Mouse (Mus musculus) layer of hippocampus, adult 2 months (tissue): ENCODE data around the gene Gss. TPM values are rescaled to one million over a fixed set of nuclear protein-coding genes. Genes with fewer than 3 reads are reported as not detected.

ENCODE experiments used
- DNase-seq, 2 experiments: peaks; one replicate each; pipeline ENCODE4 v3.0.0; 2022; ENCODE audit warnings: low spot score in 2 of 2
- H3K27ac ChIP-seq: fragments of 200-600 bp; 2 replicates; pipeline ENCODE4 v1.8.1; 2022
- H3K4me3 ChIP-seq: fragments of 200-600 bp; 2 replicates; pipeline ENCODE4 v1.8.1; 2022; ENCODE audit warnings: mild to moderate bottlenecking
- CTCF ChIP-seq: fragments of 200-600 bp; conservative IDR thresholded peaks from 2 replicates; pipeline ENCODE4 v1.8.1; 2022; ENCODE audit warnings: antibody characterized with exemption, mild to moderate bottlenecking, moderate library complexity
- total RNA-seq, 2 experiments: library from RNA; stranded (reverse); gene quantifications; 2 replicates each; pipeline ENCODE4 v1.2.3; 2021

Gene Gss
- total RNA-seq, 2 experiments from 2014 or later, result 25.6 to 26.2 TPM

DNA sequence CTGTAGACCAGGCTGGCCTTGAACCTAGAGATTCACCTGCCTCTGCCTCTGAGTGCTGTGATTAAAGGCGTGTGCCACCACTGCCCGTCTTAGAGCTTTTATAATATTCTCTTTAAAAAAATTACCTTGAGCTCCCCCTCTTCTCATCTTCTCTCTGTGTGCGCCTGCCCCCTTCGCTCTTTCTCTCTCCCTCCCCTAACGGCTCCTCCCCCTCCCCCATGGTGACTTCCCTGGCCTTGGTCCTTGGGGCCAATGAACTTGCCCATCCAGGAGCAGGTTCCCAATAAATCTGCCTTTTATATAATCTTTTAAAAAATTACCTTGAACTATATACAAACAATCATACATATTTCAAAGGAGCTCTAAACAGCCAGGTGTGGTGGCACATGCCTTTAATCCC, 9.6 kb downstream of the Gss start:
- DNase-seq, result no peak
- Histone ChIP-seq H3K27ac (no peak overlapping the region), H3K4me3 (no peak overlapping the region)
- TF ChIP-seq CTCF, result no peak

DNA sequence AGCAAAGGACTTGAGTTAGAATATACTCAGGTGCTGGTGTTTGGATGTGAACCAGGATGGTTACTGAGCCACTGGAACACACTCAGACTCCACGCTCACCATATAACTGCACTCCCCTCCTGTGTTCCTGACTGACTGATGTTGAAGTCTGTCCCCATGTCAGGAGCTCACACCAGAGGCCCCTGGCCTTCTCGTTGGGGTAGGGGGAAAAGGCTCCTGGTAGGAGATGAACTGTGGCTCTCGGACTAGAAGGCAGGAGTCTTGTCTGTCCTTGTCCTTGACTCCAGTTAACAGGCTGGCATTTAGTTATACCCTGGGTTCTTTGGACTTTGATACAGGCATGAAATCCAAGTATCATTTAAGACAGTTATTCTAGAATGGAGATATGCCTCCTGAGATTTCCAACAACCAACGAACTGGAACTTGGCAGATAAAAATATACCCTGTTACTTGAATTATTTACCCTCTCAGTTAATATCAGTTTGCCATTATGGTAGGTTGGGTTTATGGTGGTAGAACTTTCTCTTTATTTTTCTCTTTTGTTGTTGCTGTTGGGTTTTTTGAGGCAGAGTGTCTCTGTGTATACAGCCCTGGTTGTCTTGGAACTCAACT, 10.1 kb downstream of the Gss start:
- no peak for TF ChIP-seq CTCF
- Histone ChIP-seq H3K4me3 (no peak overlapping the region), H3K27ac (no peak overlapping the region)
- no peak for DNase-seq

DNA sequence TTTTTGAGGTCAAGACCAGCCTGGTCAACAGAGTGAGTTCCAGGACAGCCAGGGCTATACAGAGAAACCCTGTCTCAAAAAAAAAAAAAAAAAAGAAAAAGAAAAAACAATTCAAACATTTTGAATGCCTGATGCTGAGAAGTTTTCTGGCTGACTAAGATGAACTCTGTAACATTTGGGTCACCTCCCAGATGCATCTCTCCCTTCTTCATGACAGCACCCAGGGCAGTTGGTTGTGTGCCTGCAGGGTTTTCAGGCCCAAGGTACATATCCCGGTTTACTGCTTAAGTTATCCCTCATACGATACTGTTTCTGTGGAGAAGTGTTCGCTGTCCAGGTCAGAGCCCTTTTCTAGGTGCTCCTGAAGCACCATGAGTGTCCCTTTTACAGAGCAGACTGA, 12.3 kb downstream of the Gss start:
- TF ChIP-seq CTCF, result no peak
- DNase-seq, result no peak
- Histone ChIP-seq H3K27ac (no peak overlapping the region), H3K4me3 (no peak overlapping the region)

DNA sequence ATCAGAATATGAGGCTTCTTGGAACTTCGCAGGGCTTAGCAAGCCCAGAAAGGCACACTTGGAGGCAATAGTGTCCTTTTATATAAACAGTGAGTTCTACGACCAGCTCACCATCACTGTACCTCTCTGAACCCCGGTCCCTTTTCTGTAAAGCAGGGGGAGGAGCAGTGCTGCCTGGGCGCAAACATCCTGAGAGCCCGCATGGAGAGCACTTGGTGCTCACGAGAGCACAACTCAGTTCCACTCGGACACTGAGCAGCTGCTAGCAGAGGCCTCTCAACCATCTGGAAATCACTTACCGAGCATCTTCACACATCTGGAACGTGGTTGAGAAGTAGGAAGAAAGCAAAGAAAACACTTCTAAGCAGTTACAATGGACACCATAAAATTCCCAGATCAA, 16.0 kb downstream of the Gss start:
- no peak for TF ChIP-seq CTCF
- no peak overlapping the region for H3K27ac ChIP-seq
- no peak for DNase-seq
- H3K4me3 ChIP-seq, result no peak overlapping the region

DNA sequence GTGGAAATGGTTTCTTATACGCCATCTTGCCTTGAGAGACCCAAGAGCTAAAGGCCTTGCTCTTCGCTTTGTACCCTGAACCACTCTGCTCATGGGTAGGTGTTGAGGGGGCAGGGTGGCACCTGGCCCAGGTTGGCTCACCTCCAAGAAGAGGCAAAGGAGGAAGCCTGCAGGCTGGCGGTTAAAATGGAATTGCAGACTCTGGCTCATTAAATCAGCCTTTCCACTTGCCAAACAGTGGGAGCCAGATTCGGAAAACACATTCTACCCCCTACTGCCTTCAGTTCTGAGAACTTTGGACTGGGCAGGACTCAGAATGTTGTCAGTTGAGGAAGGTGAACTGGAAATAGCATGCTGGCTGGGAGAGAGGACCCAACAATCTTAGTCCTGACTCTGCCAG, 17.9 kb downstream of the Gss start:
- DNase-seq, result peak; percentile 39 to 59
- H3K27ac ChIP-seq, result peak overlapping the region; percentile 28; the same call in 1 of the 2 replicates
- H3K4me3 ChIP-seq, result no peak overlapping the region
- TF ChIP-seq CTCF, result no peak; the same call in 1 of the 2 replicates

DNA sequence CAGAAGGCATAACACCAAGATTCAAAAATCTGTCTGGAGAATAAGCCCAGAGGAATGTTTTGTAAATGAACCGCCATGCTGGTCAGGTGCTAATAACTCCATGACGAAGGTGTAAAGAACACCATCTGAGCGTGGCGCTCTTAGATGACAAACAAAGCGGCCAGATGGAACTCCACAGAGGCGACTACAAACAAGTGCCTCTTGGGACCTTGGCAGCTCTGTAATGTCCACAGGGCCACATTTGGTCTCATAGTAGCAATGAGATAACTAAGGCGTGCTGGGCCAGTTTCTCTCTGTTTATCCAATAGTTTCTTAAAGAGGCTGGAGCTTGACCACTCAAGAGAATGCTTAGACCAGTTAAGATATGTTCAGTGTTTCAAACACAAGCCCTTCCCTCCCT, 18.6 kb downstream of the Gss start:
- no peak for DNase-seq
- no peak for TF ChIP-seq CTCF
- Histone ChIP-seq H3K4me3 (no peak overlapping the region), H3K27ac (no peak overlapping the region)

DNA sequence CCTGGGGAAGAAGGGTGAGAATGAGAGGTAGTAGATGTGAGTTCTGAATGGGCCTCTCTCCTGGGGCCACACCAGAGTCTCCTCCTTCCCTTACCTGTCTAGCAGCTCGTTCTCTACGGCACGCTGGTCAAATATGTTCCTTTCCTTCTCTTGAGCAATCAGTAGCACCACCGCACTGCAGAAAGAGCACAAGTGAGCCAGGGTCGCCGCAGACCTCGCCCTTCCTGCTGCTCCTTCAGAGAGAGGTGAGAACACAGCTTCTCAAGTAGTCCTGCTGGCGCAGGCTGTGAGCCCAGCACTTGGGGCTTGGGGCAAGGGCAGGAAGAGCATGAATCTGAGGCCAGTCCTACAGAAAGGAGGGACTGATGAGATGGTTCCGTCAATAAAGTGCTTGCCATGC, 19.6 kb downstream of the Gss start:
- DNase-seq, result no peak
- Histone ChIP-seq H3K4me3 (no peak overlapping the region), H3K27ac (no peak overlapping the region)
- TF ChIP-seq CTCF, result no peak

DNA sequence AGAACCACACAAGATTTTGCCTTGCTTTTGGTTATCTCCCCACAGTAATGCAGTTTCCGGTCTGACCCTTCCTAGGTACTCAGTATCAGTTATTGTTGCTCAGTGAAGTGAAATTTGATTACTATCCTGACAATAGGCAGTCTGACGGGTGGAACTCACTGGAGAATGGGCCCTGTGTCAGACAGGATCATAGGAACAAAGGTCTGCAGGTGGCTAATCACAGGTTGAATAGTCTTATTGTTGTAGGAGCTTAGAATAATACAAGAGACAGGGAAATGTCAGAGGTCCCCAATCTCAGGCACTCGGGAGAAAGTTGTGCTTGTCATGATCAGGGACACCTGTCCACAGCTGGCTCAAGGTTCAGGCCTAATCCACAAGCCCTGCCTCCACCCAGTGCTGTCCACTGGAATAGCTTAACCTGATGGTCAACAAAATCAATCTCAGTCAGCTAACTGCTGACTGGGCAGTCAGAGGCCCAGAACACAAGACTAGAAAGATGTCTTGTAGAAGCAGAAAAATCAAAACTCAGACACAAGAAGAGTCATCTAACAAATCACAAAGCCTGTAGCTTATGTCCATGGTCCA, 23.3 kb downstream of the Gss start:
- Histone ChIP-seq H3K4me3 (no peak overlapping the region), H3K27ac (no peak overlapping the region)
- DNase-seq, result no peak
- TF ChIP-seq CTCF, result no peak

DNA sequence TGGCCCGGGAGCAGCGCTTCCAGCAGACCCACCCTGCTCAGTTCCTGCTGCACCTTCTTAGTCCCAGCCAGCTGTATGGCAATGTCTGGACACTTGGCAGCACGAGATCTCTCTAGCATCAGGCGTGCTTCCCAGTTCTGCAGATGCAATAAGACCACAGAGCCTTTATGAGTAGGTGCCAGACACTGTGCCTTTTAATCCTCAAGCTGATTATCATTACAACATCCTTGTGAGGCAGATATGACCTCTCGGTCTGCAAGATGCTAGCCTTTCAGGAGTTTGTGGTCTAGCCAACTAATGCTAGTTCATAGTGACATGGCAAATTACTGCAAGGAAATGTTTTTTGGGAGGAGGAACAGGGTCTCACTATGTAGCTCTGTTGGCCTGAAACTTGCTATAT, 24.9 kb downstream of the Gss start:
- no peak for DNase-seq
- Histone ChIP-seq H3K27ac (no peak overlapping the region), H3K4me3 (no peak overlapping the region)
- TF ChIP-seq CTCF, result no peak

DNA sequence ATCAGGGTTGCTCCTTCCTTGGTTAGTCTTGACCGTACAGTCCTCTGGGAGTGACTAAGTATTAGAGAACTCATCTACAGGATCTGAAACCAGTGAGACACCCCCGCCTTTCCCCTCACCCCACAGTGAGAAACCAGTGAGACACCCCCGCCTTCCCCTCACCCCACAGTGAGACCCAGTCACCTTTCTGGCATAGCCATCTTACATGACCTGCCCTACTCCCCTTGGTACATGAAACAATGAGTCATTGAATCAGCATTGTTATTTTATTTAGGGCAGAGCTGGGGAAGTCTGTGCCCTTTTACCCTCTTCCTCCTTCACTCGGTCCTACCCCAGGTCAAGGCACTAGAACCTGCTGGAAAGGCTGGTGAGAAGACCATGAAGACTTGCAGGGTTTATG, 29.7 kb downstream of the Gss start:
- no peak for TF ChIP-seq CTCF
- Histone ChIP-seq H3K4me3 (no peak overlapping the region), H3K27ac (peak overlapping the region; percentile 53; the same call in 1 of the 2 replicates)
- DNase-seq, result no peak

DNA sequence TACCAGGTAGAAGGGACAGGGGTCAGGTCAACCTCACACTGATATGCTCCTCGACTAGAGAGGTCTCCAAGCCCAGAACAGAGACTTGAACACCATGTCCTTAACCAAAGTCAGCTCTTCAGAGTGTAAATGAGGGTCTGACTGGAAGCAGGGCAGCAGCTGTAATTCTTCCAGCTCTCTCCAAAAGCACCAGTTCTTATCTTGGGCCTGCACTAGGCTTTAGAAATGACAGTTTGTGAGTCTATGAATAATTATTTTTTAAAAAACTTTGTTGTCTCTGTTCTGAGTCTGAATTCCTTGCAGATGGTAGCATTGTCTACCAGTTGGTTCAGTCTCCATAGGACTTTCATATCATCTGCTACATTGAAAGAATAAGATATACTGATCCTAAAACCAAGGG, 30.4 kb downstream of the Gss start:
- DNase-seq, result no peak
- Histone ChIP-seq H3K4me3 (no peak overlapping the region), H3K27ac (peak overlapping the region; percentile 55; the same call in 1 of the 2 replicates)
- TF ChIP-seq CTCF, result no peak

DNA sequence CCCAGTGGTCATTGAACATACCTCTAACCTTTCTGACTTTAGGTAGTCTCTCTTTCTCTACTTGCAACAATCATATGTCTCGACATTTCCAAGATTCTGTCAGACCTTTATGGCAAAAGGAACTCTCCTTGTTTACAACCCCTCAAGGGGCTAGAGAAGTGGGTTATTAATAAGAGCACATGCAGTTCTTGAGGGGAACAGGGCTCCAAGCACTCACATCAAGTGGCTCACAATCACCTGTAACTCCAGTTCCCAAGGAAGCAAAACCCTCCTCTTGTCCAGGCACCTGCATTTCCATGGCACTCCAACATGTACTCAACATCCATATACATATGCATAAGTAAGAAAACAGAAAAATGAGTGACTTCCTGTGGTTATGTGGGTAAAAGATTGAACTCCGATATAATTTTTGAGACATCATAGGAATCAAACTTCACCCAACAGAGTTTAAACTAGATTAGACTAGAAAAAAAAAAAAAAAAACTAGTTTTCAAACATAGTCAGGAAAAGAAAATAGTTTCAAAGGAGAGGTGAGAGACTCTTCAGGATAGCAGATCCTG, 38.1 kb downstream of the Gss start:
- no peak for DNase-seq
- H3K27ac ChIP-seq, result no peak overlapping the region
- TF ChIP-seq CTCF, result no peak
- no peak overlapping the region for H3K4me3 ChIP-seq

DNA sequence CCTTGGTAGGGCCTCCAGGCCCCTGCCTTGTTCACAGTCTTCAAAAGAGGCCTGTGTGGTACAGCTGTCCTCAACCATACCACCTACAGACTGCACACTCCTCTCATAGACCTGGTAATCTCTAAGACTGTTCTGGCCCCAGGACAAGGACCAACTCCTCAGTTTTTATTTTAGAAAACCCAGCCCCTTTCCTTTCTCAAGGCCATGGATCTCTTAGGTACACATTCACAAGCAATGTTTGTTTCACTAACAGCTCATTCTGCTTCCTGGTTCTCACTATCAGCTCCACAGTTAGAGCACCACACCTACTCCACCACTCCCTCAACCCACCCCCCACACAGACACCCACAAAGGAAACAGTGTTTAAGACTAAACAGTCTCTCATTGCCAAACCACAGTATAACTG, 39.7 kb downstream of the Gss start:
- Histone ChIP-seq H3K27ac (no peak overlapping the region), H3K4me3 (no peak overlapping the region)
- DNase-seq, result no peak
- no peak for TF ChIP-seq CTCF

DNA sequence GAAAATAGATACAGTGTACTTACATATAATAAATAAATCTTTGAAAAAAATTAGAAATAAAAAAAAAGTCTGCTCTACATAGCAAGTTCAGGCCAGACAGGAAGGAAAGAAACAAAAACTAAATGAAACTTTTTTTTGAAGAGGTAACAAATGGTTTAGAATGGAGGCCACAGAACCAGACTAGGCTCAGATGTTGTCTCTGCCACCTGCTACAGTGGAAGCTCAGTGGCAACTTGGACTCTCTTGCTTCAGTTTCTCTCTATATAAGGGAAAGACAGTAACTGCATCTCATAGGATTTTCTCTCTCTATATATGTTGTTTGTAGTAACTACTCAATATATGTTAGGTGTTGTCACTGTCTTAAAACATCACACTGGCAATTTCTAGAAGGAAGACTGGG, 40.3 kb downstream of the Gss start:
- no peak for TF ChIP-seq CTCF
- no peak for DNase-seq
- Histone ChIP-seq H3K4me3 (no peak overlapping the region), H3K27ac (no peak overlapping the region)

DNA sequence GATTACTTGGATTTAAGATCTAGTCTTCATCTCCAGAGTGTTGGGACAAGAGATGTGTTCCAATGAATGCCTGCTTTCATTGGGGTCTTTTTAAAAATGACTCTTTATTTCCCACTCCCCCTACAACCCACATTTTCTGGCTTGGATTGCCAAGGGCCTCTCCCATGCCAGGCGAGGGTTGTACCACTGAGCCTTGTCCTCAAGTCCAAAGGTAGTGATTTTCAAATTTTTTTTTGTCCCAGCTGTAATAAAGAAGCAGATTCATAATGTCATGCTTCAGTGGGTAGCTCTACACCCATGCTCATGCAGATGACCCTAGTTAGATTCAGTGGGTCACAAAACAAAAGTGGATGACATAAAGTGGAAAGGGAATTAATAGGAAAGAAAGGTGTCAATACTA, 45.7 kb downstream of the Gss start:
- Histone ChIP-seq H3K4me3 (no peak overlapping the region), H3K27ac (no peak overlapping the region)
- no peak for DNase-seq
- TF ChIP-seq CTCF, result no peak
